Mouse (Mus musculus) heart, adult 11 months (tissue): ENCODE measurements around the gene Hoxc13.

Source experiments
- DNase-seq: peaks from one replicate; pipeline ENCODE4 v3.0.0; 2022

Hoxc13 gene

GRCm38 (mm10) chr15:102937036-102937666 is 16.2 kb downstream of the Hoxc13 start:
- no peak for DNase-seq

- DNase-seq, result peak; percentile 79
Measured at GRCm38 (mm10) chr15:102939256-102940155, 18.6 kb downstream of the Hoxc13 start.

- DNase-seq, result no peak
Measured at GRCm38 (mm10) chr15:102942739-102943467, 22.0 kb downstream of the Hoxc13 start.

GRCm38 (mm10) chr15:102943468-102943813 is 22.5 kb downstream of the Hoxc13 start:
- DNase-seq, result no peak

- no peak for DNase-seq
Measured at GRCm38 (mm10) chr15:102945185-102946077, 24.5 kb downstream of the Hoxc13 start.

GRCm38 (mm10) chr15:102947276-102947675 is 26.4 kb downstream of the Hoxc13 start:
- DNase-seq, result no peak

GRCm38 (mm10) chr15:102948842-102949241 is 27.9 kb downstream of the Hoxc13 start:
- DNase-seq, result no peak

GRCm38 (mm10) chr15:102949696-102950095 is 28.8 kb downstream of the Hoxc13 start:
- no peak for DNase-seq

- DNase-seq, result no peak
Measured at GRCm38 (mm10) chr15:102950877-102951276, 30.0 kb downstream of the Hoxc13 start.

GRCm38 (mm10) chr15:102953561-102953960 is 32.7 kb downstream of the Hoxc13 start:
- DNase-seq, result no peak

GRCm38 (mm10) chr15:102954192-102955006 is 33.5 kb downstream of the Hoxc13 start, which contains the start of gene Hoxc11:
Gene Hoxc11 (plus strand): TSS chr15:102954427.
- no peak for DNase-seq

GRCm38 (mm10) chr15:102955007-102955382 is 34.1 kb downstream of the Hoxc13 start:
- DNase-seq, result no peak

- no peak for DNase-seq
Measured at GRCm38 (mm10) chr15:102955833-102956640, 35.1 kb downstream of the Hoxc13 start.

GRCm38 (mm10) chr15:102956906-102957305 is 36.0 kb downstream of the Hoxc13 start:
- DNase-seq, result no peak

GRCm38 (mm10) chr15:102959663-102960191 is 38.8 kb downstream of the Hoxc13 start:
- DNase-seq, result no peak

- no peak for DNase-seq
Measured at GRCm38 (mm10) chr15:102961728-102962127, 40.8 kb downstream of the Hoxc13 start.

- no peak for DNase-seq
Measured at GRCm38 (mm10) chr15:102962492-102962891, 41.6 kb downstream of the Hoxc13 start.

- no peak for DNase-seq
Measured at GRCm38 (mm10) chr15:102963259-102963658, 42.4 kb downstream of the Hoxc13 start.

- no peak for DNase-seq
Measured at GRCm38 (mm10) chr15:102963671-102964640, 43.1 kb downstream of the Hoxc13 start.
